Mouse (Mus musculus) right cerebral cortex, adult 18-20 months (tissue): Measurements from ENCODE around the gene Inpp4a.
A peak's percentile ranks its signal among the peaks of the same experiment; 100 is the strongest.

ENCODE experiments used
- DNase-seq: peaks from one replicate; pipeline ENCODE4 v3.0.0; 2022; ENCODE audit warnings: mixed read lengths

The Inpp4a gene

GRCm38 (mm10) chr1:37359395-37360092 is 59.9 kb downstream of the Inpp4a start:
- no peak for DNase-seq

GRCm38 (mm10) chr1:37360781-37361180 is 61.1 kb downstream of the Inpp4a start:
- no peak for DNase-seq

GRCm38 (mm10) chr1:37362721-37363120 is 63.1 kb downstream of the Inpp4a start:
- DNase-seq: no peak

GRCm38 (mm10) chr1:37368125-37368524 is 68.5 kb downstream of the Inpp4a start:
- peak; percentile 86 for DNase-seq

- peak; percentile 57 for DNase-seq
Observed at GRCm38 (mm10) chr1:37368768-37369385, 69.2 kb downstream of the Inpp4a start.

GRCm38 (mm10) chr1:37376177-37376576 is 76.5 kb downstream of the Inpp4a start:
- peak; percentile 33 for DNase-seq

GRCm38 (mm10) chr1:37376751-37377150 is 77.1 kb downstream of the Inpp4a start:
- no peak for DNase-seq

GRCm38 (mm10) chr1:37378095-37378494 is 78.4 kb downstream of the Inpp4a start:
- peak; percentile 67 for DNase-seq

- no peak for DNase-seq
Observed at GRCm38 (mm10) chr1:37379536-37379935, 79.9 kb downstream of the Inpp4a start.

- no peak for DNase-seq
Observed at GRCm38 (mm10) chr1:37380913-37381312, 81.2 kb downstream of the Inpp4a start.

- DNase-seq: no peak
Observed at GRCm38 (mm10) chr1:37384304-37384703, 84.6 kb downstream of the Inpp4a start.

GRCm38 (mm10) chr1:37386448-37386971 is 86.8 kb downstream of the Inpp4a start:
- no peak for DNase-seq

GRCm38 (mm10) chr1:37393174-37393573 is 93.5 kb downstream of the Inpp4a start:
- peak; percentile 51 for DNase-seq

GRCm38 (mm10) chr1:37396481-37396880 is 96.8 kb downstream of the Inpp4a start:
- DNase-seq: no peak

- DNase-seq: no peak
Observed at GRCm38 (mm10) chr1:37398961-37399360, 99.3 kb downstream of the Inpp4a start.

- no peak for DNase-seq
Observed at GRCm38 (mm10) chr1:37399734-37400133, 100.1 kb downstream of the Inpp4a start.

GRCm38 (mm10) chr1:37401687-37402086 is 102.0 kb downstream of the Inpp4a start:
- peak; percentile 75 for DNase-seq

- no peak for DNase-seq
Observed at GRCm38 (mm10) chr1:37405137-37405536, 105.5 kb downstream of the Inpp4a start.

- no peak for DNase-seq
Observed at GRCm38 (mm10) chr1:37407228-37407627, 107.6 kb downstream of the Inpp4a start.

GRCm38 (mm10) chr1:37408059-37408458 is 108.4 kb downstream of the Inpp4a start:
- no peak for DNase-seq

- no peak for DNase-seq
Observed at GRCm38 (mm10) chr1:37408678-37409077, 109.0 kb downstream of the Inpp4a start.

GRCm38 (mm10) chr1:37409647-37410046 is 110.0 kb downstream of the Inpp4a start:
- no peak for DNase-seq

GRCm38 (mm10) chr1:37415394-37415793 is 115.7 kb downstream of the Inpp4a start:
- DNase-seq: no peak

- peak; percentile 32 for DNase-seq
Observed at GRCm38 (mm10) chr1:37419420-37419819, 119.8 kb downstream of the Inpp4a start.
